Mouse (Mus musculus): ENCODE data around the gene Man2a2. TPM values are rescaled to one million over a fixed set of nuclear protein-coding genes. Genes with fewer than 3 reads are reported as not detected.
A peak's percentile ranks its signal among the peaks of the same experiment; 100 is the strongest.

Man2a2 gene
- polyA plus RNA-seq, 1 experiment from 2014 or later = 15.0 TPM

GRCm38 (mm10) chr7:80392119-80392518, 20.9 kb upstream of the Man2a2 start:
- ATAC-seq (replicated peaks; ENCODE audit: extremely low read depth, insufficient read depth, low FRiP score) = no peak
- 87% methylated on average over 15 of the region's 15 CpGs for WGBS
- no peak overlapping the region for H3K4me3 ChIP-seq (ENCODE audit: low read length)

GRCm38 (mm10) chr7:80387633-80388543, 16.7 kb upstream of the Man2a2 start, which contains the start of gene Fes:
Gene Fes (minus strand): TSS chr7:80387946.
- Histone ChIP-seq H3K27me3 (ENCODE audit: control insufficient read depth, insufficient read depth, low read length) (no peaks in the 10 kb centered on the region), H3K27ac (ENCODE audit: low read length) (peak within 1 kb of the TSS; percentile 84), H3K4me3 (ENCODE audit: low read length) (peak within 1 kb of the TSS; percentile 53), H3K9me3 (replicated peaks; ENCODE audit: control insufficient read depth, low read length) (no peaks in the 10 kb centered on the region), H3K4me2 (ENCODE audit: low read depth, low read length) (peak within 1 kb of the TSS; percentile 64), H3K9ac (ENCODE audit: low read length) (peak within 1 kb of the TSS; percentile 75), H3K36me3 (ENCODE audit: control insufficient read depth, insufficient read depth) (peaks cover 25% of the 10 kb centered on the region), H3K4me1 (ENCODE audit: control insufficient read depth, insufficient read depth, low read length) (peaks cover 5% of the 10 kb centered on the region; the same call in 1 of the 2 replicates)
- ATAC-seq (replicated peaks; ENCODE audit: extremely low read depth, insufficient read depth, low FRiP score) = peak; percentile 74
- WGBS = 18% methylated on average over 33 of the region's 33 CpGs

More at GRCm38 (mm10) chr7:80392119-80392518, 20.9 kb upstream of the Man2a2 start:
- H3K27me3 ChIP-seq (ENCODE audit: control insufficient read depth, insufficient read depth, low read length) = no peaks in the 10 kb centered on the region
- no peaks in the 10 kb centered on the region for H3K9me3 ChIP-seq (replicated peaks; ENCODE audit: control insufficient read depth, low read length)
- no peak overlapping the region for H3K4me2 ChIP-seq (ENCODE audit: low read depth, low read length)
- peaks cover 3% of the 10 kb centered on the region; the same call in 1 of the 2 replicates for H3K4me1 ChIP-seq (ENCODE audit: control insufficient read depth, insufficient read depth, low read length)
- H3K9ac ChIP-seq (ENCODE audit: low read length) = no peak overlapping the region
- no peak overlapping the region for H3K27ac ChIP-seq (ENCODE audit: low read length)
- peaks cover 61% of the 10 kb centered on the region for H3K36me3 ChIP-seq (ENCODE audit: control insufficient read depth, insufficient read depth)

- H3K4me1 ChIP-seq (ENCODE audit: control insufficient read depth, insufficient read depth, low read length) = peaks cover 5% of the 10 kb centered on the region; the same call in 1 of the 2 replicates
- ATAC-seq (replicated peaks; ENCODE audit: extremely low read depth, insufficient read depth, low FRiP score) = no peak
- H3K36me3 ChIP-seq (ENCODE audit: control insufficient read depth, insufficient read depth) = peaks cover 20% of the 10 kb centered on the region
- H3K27me3 ChIP-seq (ENCODE audit: control insufficient read depth, insufficient read depth, low read length) = no peaks in the 10 kb centered on the region
- peak overlapping the region; percentile 75 for H3K9ac ChIP-seq (ENCODE audit: low read length)
- 34% methylated on average over 17 of the region's 17 CpGs for WGBS
- H3K9me3 ChIP-seq (replicated peaks; ENCODE audit: control insufficient read depth, low read length) = no peaks in the 10 kb centered on the region
- H3K4me2 ChIP-seq (ENCODE audit: low read depth, low read length) = peak overlapping the region; percentile 64
- peak overlapping the region; percentile 84 for H3K27ac ChIP-seq (ENCODE audit: low read length)
- peak overlapping the region; percentile 53 for H3K4me3 ChIP-seq (ENCODE audit: low read length)
Observed at GRCm38 (mm10) chr7:80387033-80387632, 16.0 kb upstream of the Man2a2 start.

DNA sequence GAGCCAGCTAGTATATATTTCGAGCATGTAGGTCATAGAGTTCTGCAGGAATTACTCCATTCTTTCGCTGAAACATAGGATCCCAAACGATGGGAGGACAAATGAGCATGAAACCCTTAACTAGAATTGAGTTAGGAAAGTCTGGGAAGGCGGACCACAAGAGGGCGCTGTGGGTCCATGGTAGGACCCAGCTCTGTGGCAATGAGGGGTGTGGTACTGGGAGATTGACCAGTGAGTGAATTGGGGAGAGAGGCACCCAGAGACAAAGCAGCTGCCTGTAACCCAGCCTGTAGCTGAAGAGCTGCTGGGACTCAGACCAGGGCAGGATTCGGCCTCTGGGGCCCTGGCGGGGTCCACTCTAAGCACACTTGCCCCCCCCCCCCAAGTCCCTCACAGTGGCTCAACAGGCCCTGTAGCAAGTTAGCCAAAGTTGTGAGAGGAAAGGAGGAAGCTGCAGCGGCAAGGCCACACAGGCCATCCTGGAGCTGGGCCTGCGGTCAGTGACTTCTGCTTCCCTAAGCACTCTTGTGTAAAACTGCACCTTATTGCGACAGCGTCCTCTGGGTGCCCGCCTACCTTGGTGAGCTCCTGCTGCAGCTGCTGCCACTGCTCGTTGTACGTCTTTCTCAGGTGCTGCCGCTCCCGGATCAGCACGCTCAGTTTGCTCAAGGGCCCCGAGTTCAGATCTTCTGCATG, 15.2 kb upstream of the Man2a2 start:
- no peaks in the 10 kb centered on the region for H3K9me3 ChIP-seq (replicated peaks; ENCODE audit: control insufficient read depth, low read length)
- H3K4me2 ChIP-seq (ENCODE audit: low read depth, low read length) = peak overlapping the region; percentile 64
- H3K4me3 ChIP-seq (ENCODE audit: low read length) = peak overlapping the region; percentile 53
- peaks cover 12% of the 10 kb centered on the region for H3K36me3 ChIP-seq (ENCODE audit: control insufficient read depth, insufficient read depth)
- no peaks in the 10 kb centered on the region for H3K27me3 ChIP-seq (ENCODE audit: control insufficient read depth, insufficient read depth, low read length)
- H3K4me1 ChIP-seq (ENCODE audit: control insufficient read depth, insufficient read depth, low read length) = peaks cover 5% of the 10 kb centered on the region; the same call in 1 of the 2 replicates
- H3K27ac ChIP-seq (ENCODE audit: low read length) = peak overlapping the region; percentile 84
- 34% methylated on average over 18 of the region's 18 CpGs for WGBS
- ATAC-seq (replicated peaks; ENCODE audit: extremely low read depth, insufficient read depth, low FRiP score) = peak; percentile 54; the same call in 1 of the 2 replicates
- H3K9ac ChIP-seq (ENCODE audit: low read length) = peak overlapping the region; percentile 75

DNA sequence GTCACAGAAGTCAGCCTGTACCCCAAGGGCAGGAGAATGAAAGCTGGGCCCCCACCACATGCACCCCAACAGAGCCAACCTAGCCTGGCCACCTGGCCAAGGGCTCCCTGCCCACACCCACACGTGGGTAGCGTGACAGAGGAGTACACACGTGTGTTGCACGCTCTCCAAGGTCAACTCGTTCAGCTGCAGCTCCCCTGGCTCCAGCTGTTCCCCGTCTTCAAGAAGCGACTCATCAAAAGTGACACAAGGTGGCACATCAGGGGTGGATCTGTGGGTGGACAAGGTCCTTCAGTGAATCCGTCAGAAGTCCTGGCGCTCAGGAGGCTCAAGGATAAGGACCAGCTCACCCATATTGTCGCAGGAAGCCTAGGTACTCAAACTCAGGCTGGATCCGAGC, 11.7 kb upstream of the Man2a2 start:
- Histone ChIP-seq H3K9me3 (replicated peaks; ENCODE audit: control insufficient read depth, low read length) (no peaks in the 10 kb centered on the region), H3K27me3 (ENCODE audit: control insufficient read depth, insufficient read depth, low read length) (no peaks in the 10 kb centered on the region), H3K36me3 (ENCODE audit: control insufficient read depth, insufficient read depth) (peaks cover 2% of the 10 kb centered on the region; the same call in 1 of the 2 replicates), H3K9ac (ENCODE audit: low read length) (no peak overlapping the region), H3K4me1 (ENCODE audit: control insufficient read depth, insufficient read depth, low read length) (peaks cover 5% of the 10 kb centered on the region; the same call in 1 of the 2 replicates), H3K4me2 (ENCODE audit: low read depth, low read length) (no peak overlapping the region), H3K27ac (ENCODE audit: low read length) (no peak overlapping the region), H3K4me3 (ENCODE audit: low read length) (no peak overlapping the region)
- 74% methylated on average over 11 of the region's 11 CpGs for WGBS
- no peak for ATAC-seq (replicated peaks; ENCODE audit: extremely low read depth, insufficient read depth, low FRiP score)

- H3K4me2 ChIP-seq (ENCODE audit: low read depth, low read length) = no peak overlapping the region
- no peak for ATAC-seq (replicated peaks; ENCODE audit: extremely low read depth, insufficient read depth, low FRiP score)
- H3K4me3 ChIP-seq (ENCODE audit: low read length) = no peak overlapping the region
- no peak overlapping the region for H3K9ac ChIP-seq (ENCODE audit: low read length)
- WGBS = 66% methylated on average over 13 of the region's 13 CpGs
- peaks cover 4% of the 10 kb centered on the region; the same call in 1 of the 2 replicates for H3K4me1 ChIP-seq (ENCODE audit: control insufficient read depth, insufficient read depth, low read length)
- H3K9me3 ChIP-seq (replicated peaks; ENCODE audit: control insufficient read depth, low read length) = no peaks in the 10 kb centered on the region
- no peaks in the 10 kb centered on the region for H3K27me3 ChIP-seq (ENCODE audit: control insufficient read depth, insufficient read depth, low read length)
- H3K36me3 ChIP-seq (ENCODE audit: control insufficient read depth, insufficient read depth) = peaks cover 2% of the 10 kb centered on the region; the same call in 1 of the 2 replicates
- H3K27ac ChIP-seq (ENCODE audit: low read length) = no peak overlapping the region
Observed at GRCm38 (mm10) chr7:80379531-80379930, 8.4 kb upstream of the Man2a2 start.

- 27% methylated on average over 6 of the region's 6 CpGs for WGBS
- no peak for ATAC-seq (replicated peaks; ENCODE audit: extremely low read depth, insufficient read depth, low FRiP score)
- Histone ChIP-seq H3K4me1 (ENCODE audit: control insufficient read depth, insufficient read depth, low read length) (peaks cover 4% of the 10 kb centered on the region; the same call in 1 of the 2 replicates), H3K4me3 (ENCODE audit: low read length) (no peak overlapping the region), H3K36me3 (ENCODE audit: control insufficient read depth, insufficient read depth) (peaks cover under 1% of the 10 kb centered on the region; the same call in 1 of the 2 replicates), H3K9ac (ENCODE audit: low read length) (no peak overlapping the region), H3K9me3 (replicated peaks; ENCODE audit: control insufficient read depth, low read length) (no peaks in the 10 kb centered on the region), H3K4me2 (ENCODE audit: low read depth, low read length) (no peak overlapping the region), H3K27ac (ENCODE audit: low read length) (no peak overlapping the region), H3K27me3 (ENCODE audit: control insufficient read depth, insufficient read depth, low read length) (no peaks in the 10 kb centered on the region)
Observed at GRCm38 (mm10) chr7:80377471-80377870, 6.3 kb upstream of the Man2a2 start.

DNA sequence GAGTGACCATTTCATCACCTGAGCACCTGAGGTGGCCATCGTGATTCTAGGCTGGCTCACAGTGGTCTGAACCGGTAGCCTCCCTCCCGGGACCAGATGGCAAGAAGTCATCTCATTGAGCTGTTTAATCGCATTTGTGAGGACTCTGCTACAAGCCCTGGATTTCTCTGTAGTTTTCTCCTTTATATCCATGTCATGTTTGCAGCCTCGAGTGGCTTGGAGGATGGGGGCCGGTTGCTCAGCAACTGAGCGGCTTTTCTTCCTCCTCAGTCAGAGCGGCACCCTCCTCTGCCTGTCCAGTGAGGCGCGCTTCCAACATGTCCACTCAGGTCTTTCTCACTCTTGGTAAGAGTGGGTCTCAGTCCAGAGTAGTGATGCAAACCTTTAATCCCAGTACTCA, 5.0 kb upstream of the Man2a2 start:
- no peaks in the 10 kb centered on the region for H3K9me3 ChIP-seq (replicated peaks; ENCODE audit: control insufficient read depth, low read length)
- H3K27ac ChIP-seq (ENCODE audit: low read length) = no peak overlapping the region
- no peak overlapping the region for H3K4me2 ChIP-seq (ENCODE audit: low read depth, low read length)
- no peaks in the 10 kb centered on the region for H3K36me3 ChIP-seq (ENCODE audit: control insufficient read depth, insufficient read depth)
- no peak overlapping the region for H3K9ac ChIP-seq (ENCODE audit: low read length)
- ATAC-seq (replicated peaks; ENCODE audit: extremely low read depth, insufficient read depth, low FRiP score) = no peak
- no peaks in the 10 kb centered on the region for H3K27me3 ChIP-seq (ENCODE audit: control insufficient read depth, insufficient read depth, low read length)
- H3K4me1 ChIP-seq (ENCODE audit: control insufficient read depth, insufficient read depth, low read length) = peaks cover 6% of the 10 kb centered on the region; the same call in 1 of the 2 replicates
- WGBS = 77% methylated on average over 10 of the region's 10 CpGs
- no peak overlapping the region for H3K4me3 ChIP-seq (ENCODE audit: low read length)
